Mouse (Mus musculus) C2C12 (cell line): ENCODE measurements around the gene Glt6d1. TPM values are rescaled to one million over a fixed set of nuclear protein-coding genes. Genes with fewer than 3 reads are reported as not detected.

Experiments used
- H3K27me3 ChIP-seq: one replicate; pipeline ENCODE4 v1.6.1; 2011; ENCODE audit not compliant: control insufficient read depth, insufficient read depth, insufficient read length
- H3K36me3 ChIP-seq: one replicate; pipeline ENCODE4 v1.6.1; 2011; ENCODE audit not compliant: control insufficient read depth, insufficient read depth
- H3K4me3 ChIP-seq: one replicate; pipeline ENCODE4 v1.5.1; 2011; ENCODE audit warnings: mild to moderate bottlenecking, control low read depth; ENCODE audit not compliant: poor library complexity, insufficient read depth, severe bottlenecking
- H3K79me2 ChIP-seq: one replicate; pipeline ENCODE4 v1.6.1; 2011; ENCODE audit not compliant: control insufficient read depth, insufficient read depth
- H3K79me3 ChIP-seq: one replicate; pipeline ENCODE4 v1.6.1; 2011; ENCODE audit warnings: low read depth, control low read depth
- H3ac ChIP-seq: one replicate; pipeline ENCODE3; 2011; ENCODE audit warnings: low read depth; ENCODE audit not compliant: control insufficient read depth, insufficient read length
- CEBPB ChIP-seq: IDR thresholded peaks from one replicate; pipeline ENCODE4 v1.6.1; 2011; ENCODE audit warnings: low read depth, mild to moderate bottlenecking, control low read depth, moderate library complexity
- CTCF ChIP-seq: IDR thresholded peaks from one replicate; pipeline ENCODE4 v1.5.1; 2011; ENCODE audit not compliant: control insufficient read depth, insufficient read depth, insufficient read length
- FOSL1 ChIP-seq: IDR thresholded peaks from one replicate; pipeline ENCODE4 v1.8.0; 2011; ENCODE audit warnings: mild to moderate bottlenecking, low read length; ENCODE audit not compliant: poor library complexity, insufficient read depth, severe bottlenecking
- MAX ChIP-seq: IDR thresholded peaks from one replicate; pipeline ENCODE4 v1.6.1; 2011; ENCODE audit warnings: mild to moderate bottlenecking, control low read depth
- MYOD1 ChIP-seq: IDR thresholded peaks from one replicate; pipeline ENCODE4 v1.6.1; 2011; ENCODE audit warnings: low read depth; ENCODE audit not compliant: control insufficient read depth, insufficient read length
- MYOG ChIP-seq: IDR thresholded peaks from one replicate; pipeline ENCODE4 v1.6.1; 2011; ENCODE audit not compliant: control insufficient read depth, insufficient read length; ENCODE audit errors: extremely low read depth
- USF1 ChIP-seq: IDR thresholded peaks from one replicate; pipeline ENCODE4 v1.6.1; 2011; ENCODE audit warnings: low read depth, mild to moderate bottlenecking, control low read depth, moderate library complexity
- polyA plus RNA-seq: library from polyadenylated mRNA; unstranded; fragments of >200 nt; fragmentation: generic; extraction: Trizol; gene quantifications from one replicate; pipeline ENCODE4 v1.2.1, GENCODE M21; 2012; ENCODE audit warnings: missing spikeins

The Glt6d1 gene
- polyA plus RNA-seq, 1 experiment: not detected

DNA sequence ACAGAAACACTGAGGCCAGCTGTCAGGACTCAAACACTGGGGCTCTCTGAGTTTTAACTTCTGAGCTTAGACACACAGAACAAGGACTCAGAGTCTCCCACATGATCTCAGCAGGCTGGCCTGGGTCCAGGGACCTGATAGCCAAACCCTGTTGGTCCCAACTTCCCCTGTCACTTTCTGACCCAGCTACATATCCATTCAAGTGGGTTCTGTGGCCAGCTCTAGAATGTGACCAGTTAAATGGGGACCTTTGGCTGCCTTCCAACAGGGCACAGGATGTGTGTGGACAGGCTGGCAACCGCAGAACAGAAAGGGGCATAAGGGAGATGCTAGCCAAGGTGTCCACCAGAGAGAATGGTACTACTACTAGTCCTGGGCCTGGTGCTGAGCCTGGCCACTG lies 7.2 kb upstream of the Glt6d1 start, which contains the start of gene Lcn9:
Lcn9 (plus strand) TSS at position 348 of the 400 bp plus-strand sequence.
- TF ChIP-seq MAX: no peak
- no peak for TF ChIP-seq CEBPB
- TF ChIP-seq CTCF: no peak
- TF ChIP-seq USF1: no peak
- TF ChIP-seq MYOG: no peak
- TF ChIP-seq FOSL1: no peak
- no peak for TF ChIP-seq MYOD1
- Histone ChIP-seq H3ac (no peak within 1 kb of the TSS), H3K36me3 (no peaks in the 10 kb centered on the region), H3K79me3 (no peaks in the 10 kb centered on the region), H3K27me3 (peaks cover 41% of the 10 kb centered on the region), H3K4me3 (no peak within 1 kb of the TSS), H3K79me2 (no peaks in the 10 kb centered on the region)

DNA sequence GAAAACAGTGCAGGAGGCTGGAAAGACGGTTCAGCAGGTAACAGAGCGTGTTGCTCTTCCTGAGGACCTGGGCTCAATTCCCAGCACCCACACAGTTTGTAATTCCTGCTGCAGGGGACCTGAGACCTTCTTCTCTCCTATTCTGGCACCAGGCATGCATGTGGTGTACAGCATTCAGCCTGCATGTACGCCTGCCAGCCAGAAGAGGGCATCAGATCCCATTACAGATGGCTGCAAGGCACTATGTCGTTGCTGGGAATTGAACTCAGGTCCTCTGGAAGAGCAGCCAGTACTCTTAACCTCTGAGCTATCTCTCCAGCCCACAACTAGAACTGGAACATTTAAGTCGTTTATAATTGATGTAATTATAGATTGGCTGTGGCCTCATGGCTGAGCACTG lies 2.3 kb downstream of the Glt6d1 start:
- Histone ChIP-seq H3ac (no peak overlapping the region), H3K4me3 (no peak overlapping the region), H3K27me3 (peaks cover 7% of the 10 kb centered on the region), H3K79me2 (no peaks in the 10 kb centered on the region), H3K79me3 (no peaks in the 10 kb centered on the region), H3K36me3 (no peaks in the 10 kb centered on the region)
- no peak for TF ChIP-seq MYOD1
- TF ChIP-seq MAX: no peak
- no peak for TF ChIP-seq USF1
- TF ChIP-seq FOSL1: no peak
- TF ChIP-seq CTCF: no peak
- no peak for TF ChIP-seq MYOG

DNA sequence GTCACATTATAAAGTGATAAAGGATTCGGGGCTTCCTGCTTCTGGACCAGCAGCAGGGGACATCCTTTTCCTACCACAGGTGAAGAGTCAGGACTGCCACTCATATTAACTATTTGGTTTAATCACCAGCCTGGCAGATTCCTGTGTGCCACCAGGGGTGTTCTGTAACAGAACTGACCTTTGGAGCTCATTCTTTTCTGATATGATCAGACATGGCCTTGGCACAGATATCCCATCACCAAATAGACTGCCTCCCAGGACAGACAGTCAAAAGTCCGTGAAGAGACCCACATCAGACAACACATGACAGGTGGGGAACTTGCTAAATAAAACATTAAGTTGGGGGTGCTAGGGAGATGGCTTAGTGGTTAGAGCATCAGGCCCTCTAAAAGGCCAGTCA lies 3.9 kb downstream of the Glt6d1 start:
- Histone ChIP-seq H3ac (no peak overlapping the region), H3K36me3 (no peaks in the 10 kb centered on the region), H3K79me3 (no peaks in the 10 kb centered on the region), H3K4me3 (no peak overlapping the region), H3K79me2 (no peaks in the 10 kb centered on the region), H3K27me3 (peaks cover 7% of the 10 kb centered on the region)
- TF ChIP-seq USF1: no peak
- TF ChIP-seq MAX: no peak
- TF ChIP-seq MYOG: no peak

DNA sequence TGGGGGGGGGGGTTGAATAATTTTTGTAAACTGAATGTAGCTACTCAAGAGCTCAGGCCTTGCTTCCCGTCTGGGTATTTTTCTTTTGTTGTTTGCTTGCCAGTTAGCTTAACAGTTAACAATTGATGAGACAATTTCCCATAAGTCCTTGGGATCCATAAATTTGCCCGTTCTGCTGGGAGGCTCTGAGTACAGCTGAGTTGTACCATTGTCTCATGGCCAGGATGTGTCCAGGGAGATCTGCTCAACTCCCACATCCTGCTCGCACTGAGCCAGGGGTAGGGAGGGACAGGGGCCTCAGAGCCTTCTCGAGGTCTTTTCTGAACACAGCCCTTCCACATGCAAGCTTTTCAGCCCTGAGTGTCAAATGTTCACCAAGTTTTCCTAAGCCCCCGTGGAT lies 17.6 kb downstream of the Glt6d1 start:
- Histone ChIP-seq H3K27me3 (peaks cover 19% of the 10 kb centered on the region), H3K79me2 (no peaks in the 10 kb centered on the region), H3K36me3 (no peaks in the 10 kb centered on the region), H3K4me3 (no peak overlapping the region), H3ac (no peak overlapping the region), H3K79me3 (no peaks in the 10 kb centered on the region)
- TF ChIP-seq CEBPB (no peak), MAX (no peak), CTCF (no peak), MYOD1 (no peak), MYOG (no peak)

DNA sequence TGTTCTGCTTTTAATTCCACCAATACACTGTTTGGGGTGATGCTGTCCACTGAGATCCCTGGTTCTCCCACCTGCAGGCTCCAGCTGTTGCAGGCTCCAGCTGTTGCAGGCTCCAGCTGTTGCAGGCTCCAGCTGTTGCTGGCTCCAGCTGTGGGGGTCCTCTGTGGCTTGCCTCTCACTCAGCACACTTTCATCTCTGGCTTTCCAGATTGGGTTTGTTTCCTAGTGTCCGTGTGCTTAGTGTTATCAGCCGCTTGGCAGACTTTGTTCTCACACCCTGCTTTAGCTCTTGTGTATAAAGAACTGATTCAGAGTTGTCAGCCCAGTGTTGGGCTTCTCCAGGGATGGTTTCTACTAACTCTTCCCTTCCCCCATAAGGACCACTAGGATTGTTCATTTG lies 18.0 kb downstream of the Glt6d1 start:
- Histone ChIP-seq H3ac (no peak overlapping the region), H3K79me3 (no peaks in the 10 kb centered on the region), H3K4me3 (no peak overlapping the region), H3K36me3 (no peaks in the 10 kb centered on the region), H3K79me2 (no peaks in the 10 kb centered on the region), H3K27me3 (peaks cover 19% of the 10 kb centered on the region)
- TF ChIP-seq FOSL1 (no peak), MYOD1 (peak; percentile 64)

DNA sequence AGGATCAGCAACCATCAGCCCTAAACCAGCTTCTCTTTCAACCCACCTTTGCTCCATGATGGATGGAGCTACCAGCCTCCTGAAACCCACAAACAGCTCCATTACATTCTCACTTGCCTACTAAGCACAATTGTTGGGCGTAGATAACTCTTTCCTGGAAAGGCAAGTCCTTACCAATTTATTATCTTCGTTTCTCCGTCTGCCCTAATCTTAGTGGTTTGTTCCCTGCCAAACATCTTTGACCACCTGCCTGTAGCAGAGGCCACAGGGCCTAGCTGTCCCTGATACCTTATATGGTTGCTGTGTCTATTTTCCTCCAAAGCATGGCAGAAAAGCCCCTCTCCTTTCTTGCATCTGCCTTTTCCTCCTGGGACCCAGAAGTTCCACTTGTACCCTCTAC lies 26.6 kb downstream of the Glt6d1 start:
- TF ChIP-seq FOSL1: no peak
- TF ChIP-seq CEBPB: no peak
- no peak for TF ChIP-seq CTCF
- no peak for TF ChIP-seq USF1
- TF ChIP-seq MAX: no peak
- TF ChIP-seq MYOD1: no peak
- TF ChIP-seq MYOG: no peak
- Histone ChIP-seq H3K27me3 (peaks cover 12% of the 10 kb centered on the region), H3K4me3 (no peak overlapping the region), H3K36me3 (no peaks in the 10 kb centered on the region), H3K79me2 (no peaks in the 10 kb centered on the region), H3ac (no peak overlapping the region), H3K79me3 (no peaks in the 10 kb centered on the region)
